Mouse (Mus musculus): ENCODE data around the gene Lpin2. TPM values are rescaled to one million over a fixed set of nuclear protein-coding genes. Genes with fewer than 3 reads are reported as not detected.

The Lpin2 gene
- 10 to 100 TPM in 1 of 2 experiments, 1 to 10 TPM in 1; 8.5 to 10.6 TPM for total RNA-seq (2021)
- long read RNA-seq, experiment 1, partial matches to known transcripts = 0 of 9 reads
- long read RNA-seq, experiment 1, other reads (novel, unspliced or antisense) = 9 of 9 reads
- long read RNA-seq, experiment 2, partial matches to known transcripts = 2 of 8 reads
- long read RNA-seq, experiment 2, other reads (novel, unspliced or antisense) = 6 of 8 reads

DNA sequence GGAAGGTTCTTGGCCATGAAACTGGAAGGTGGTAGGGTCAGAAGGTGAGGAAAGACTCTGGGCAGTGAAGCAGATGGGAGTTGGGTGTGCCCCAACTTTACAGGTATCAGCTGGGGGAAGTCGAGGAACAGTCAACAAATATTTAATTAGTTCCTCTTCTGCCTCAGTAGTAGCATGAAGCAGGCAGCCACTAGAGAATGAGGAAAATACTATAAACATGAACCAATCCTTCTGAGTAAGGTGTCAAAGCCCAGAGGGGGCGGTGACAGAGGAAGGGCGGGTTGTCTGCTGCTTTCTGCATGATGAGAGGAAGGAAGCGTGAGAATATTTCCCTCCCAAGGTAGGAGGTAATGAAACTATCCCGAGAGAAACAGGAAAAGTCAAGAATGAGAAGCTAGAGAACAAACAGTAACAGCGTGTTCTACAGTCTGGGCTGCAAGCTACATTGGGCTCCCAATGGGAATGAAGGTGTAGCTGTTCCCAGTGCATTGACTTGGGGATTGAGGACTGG is at the start of gene Lpin2:
TSS of gene Lpin2 (plus strand) at position 350 of the 511 bp plus-strand sequence.
- no peak for DNase-seq

DNA sequence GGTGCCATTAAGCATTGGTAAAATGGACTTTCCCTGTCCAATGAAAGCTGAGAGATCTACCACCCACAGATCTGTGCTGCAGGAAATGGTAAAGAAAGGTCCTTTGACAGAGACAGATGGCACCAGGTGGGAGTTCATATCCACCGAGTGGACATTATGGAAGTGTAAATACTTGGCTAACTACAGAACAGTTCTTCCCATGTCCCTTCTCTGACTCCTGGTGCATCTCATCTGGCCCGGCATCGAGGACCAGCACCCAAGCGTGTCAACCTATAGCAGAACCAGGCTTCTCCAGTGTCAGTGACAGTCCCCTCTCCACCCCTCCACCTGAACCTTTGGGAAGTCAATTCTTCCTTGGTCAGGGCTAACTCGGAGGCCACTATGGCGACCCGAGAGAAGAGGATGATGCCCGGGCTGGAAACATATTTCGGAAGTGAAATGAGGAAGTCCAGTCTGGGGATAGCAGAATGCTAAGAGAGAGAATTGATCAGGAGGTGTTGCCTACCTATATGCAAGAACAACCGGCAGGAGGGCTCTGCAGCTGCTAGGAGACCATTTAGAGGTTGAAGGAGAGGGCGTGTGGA is 49.4 kb upstream of the Lpin2 start:
- DNase-seq = no peak

- no peak for DNase-seq
Observed at GRCm38 (mm10) chr17:71134441-71134955, 47.9 kb upstream of the Lpin2 start.

DNA sequence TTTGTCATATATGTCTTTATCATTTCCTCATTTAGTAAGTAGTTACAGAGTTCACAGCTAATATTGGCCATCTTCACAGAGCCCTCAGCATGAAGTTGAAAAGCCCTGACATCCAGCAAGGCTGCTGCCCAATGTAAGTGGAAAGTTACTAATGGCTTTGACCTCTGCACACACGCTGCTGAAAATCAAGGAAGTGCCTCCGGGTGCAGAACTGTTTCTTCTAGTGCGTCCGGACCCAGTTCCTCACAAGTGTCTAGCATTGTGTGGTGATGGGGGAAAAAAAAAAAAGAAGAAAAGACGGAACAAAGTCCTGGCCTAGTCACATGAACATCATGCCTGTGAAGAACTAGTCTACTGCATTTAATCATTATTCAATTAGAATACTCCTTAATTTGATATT is 47.3 kb upstream of the Lpin2 start:
- DNase-seq = no peak

GRCm38 (mm10) chr17:71135866-71136265 is 46.5 kb upstream of the Lpin2 start:
- no peak for DNase-seq

DNA sequence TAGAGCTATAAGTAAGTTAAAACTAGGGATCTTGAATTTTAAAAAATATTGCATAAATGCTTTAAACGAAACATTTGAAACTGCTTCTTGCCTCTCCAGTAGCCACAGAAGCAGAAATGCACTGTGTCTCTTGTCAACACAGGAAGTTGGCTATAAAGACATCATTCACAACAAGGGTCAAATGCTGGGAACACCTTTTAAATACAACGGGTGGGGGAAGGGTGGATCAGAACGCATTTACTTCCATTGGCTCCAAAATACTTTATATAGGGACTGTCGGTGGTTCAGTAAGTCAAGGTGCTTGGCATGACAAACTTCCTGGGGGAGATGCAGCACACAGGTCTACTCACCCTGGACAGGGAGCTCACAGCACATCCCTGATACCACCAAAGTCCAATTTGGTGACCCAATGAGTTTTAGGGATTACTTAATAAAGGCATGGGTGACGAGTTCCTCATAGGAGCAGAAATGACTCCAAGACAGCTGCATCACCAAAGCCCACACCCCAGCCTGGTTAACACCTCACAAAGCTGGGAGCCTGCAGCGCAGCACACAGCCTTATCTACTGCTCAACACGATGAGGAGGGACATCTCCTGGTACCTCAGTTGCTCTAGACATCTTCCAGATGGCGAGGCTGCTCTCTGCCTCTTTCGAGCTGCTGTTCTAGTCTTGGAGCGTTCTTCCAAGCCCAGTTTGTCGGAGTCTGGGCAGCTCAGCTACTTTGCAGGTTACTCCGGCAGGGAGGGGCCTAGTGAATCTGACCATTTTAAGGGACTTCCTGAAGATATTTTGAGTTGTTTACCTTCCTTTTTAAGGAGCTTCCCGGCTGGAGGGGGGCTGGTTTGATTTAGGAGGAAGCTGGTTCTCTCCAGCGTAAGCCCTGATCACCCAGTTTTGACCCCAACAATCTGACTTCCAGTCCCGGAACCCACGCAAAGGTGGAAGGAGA is 45.7 kb upstream of the Lpin2 start:
- DNase-seq = no peak

- DNase-seq = no peak
Observed at GRCm38 (mm10) chr17:71137334-71137721, 45.0 kb upstream of the Lpin2 start.

DNA sequence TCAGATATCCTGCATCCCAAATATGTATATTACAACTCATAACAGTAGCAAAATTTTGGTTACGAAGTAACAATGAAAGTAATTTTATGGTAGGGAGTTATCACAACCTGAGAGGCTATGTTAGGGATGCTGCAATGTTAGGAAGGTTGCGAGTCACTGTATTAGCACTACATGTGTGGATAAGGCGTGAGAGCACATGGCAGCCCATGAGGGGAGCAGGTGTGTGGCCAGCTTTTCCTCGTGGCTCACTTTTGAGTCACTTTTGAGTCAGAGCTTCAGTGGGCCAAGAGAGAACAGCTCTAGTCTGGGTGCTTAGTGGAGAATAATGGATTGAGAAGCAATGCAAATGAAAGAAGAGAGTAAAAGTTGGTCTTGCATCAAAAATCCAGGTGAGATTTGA is 40.3 kb upstream of the Lpin2 start:
- DNase-seq = no peak

GRCm38 (mm10) chr17:71143155-71143554 is 39.2 kb upstream of the Lpin2 start:
- DNase-seq = no peak

GRCm38 (mm10) chr17:71144322-71145116 is 37.8 kb upstream of the Lpin2 start:
- no peak for DNase-seq

DNA sequence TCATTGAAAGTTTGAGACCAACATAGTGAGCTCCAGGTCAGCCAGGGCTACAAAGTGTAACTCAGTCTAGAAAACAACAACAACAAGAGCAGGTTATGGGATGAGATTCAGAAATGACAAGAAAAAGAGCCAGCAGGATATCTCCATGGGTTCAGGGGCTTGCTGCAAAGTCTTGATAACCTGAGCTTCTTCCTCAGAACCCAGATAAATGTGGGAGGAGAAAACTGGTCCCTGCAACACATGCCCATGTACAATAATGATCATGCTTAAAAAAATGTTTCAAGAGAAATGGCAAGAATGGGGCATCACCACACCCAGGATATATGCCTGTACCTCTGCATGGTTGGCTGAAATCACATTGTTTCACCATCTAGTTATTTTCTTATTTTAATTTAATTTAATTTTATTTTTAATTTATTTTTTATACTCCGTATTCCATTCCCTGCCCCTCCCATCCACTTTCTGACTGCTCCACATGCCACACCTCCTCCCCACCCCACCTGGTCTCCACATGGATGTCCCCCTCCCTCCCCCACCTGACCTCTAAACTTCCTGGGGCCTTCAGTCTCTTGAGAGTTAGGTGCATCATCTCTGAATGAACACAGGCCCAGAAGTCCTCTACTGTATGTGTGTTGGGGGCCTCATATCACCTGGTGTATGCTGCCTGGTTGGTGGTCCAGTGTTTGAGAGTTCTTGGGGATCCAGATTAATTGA is 37.0 kb upstream of the Lpin2 start:
- DNase-seq = no peak

- DNase-seq = no peak
Observed at GRCm38 (mm10) chr17:71153356-71153755, 29.0 kb upstream of the Lpin2 start.

GRCm38 (mm10) chr17:71155271-71155670 is 27.1 kb upstream of the Lpin2 start:
- no peak for DNase-seq

DNA sequence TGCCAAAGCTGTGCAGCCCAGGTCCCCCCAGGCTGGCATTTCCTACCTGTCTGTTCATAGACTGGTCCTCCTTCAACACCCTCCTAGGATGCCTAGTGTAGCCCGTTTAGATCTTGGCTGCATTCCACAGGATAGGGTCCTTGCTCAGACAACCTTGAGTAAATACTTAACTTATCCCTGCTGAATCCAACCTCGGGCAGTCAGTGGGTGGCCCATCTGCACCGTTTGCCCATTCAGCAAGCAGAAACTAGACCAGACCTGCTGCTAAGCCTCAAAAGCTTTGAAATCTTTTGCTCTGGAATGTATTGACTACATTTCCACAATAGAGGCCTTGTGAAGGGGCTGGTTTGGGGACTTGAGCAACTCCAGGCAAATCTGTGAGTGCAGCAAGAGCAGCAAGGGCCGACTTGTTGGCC is 23.2 kb upstream of the Lpin2 start:
- DNase-seq = no peak

- DNase-seq = no peak
Observed at GRCm38 (mm10) chr17:71159720-71160119, 22.6 kb upstream of the Lpin2 start.

GRCm38 (mm10) chr17:71160244-71160995 is 21.9 kb upstream of the Lpin2 start:
- no peak for DNase-seq

- DNase-seq = no peak
Observed at GRCm38 (mm10) chr17:71164991-71165390, 17.4 kb upstream of the Lpin2 start.

GRCm38 (mm10) chr17:71168205-71168815 is 14.1 kb upstream of the Lpin2 start:
- DNase-seq = no peak

DNA sequence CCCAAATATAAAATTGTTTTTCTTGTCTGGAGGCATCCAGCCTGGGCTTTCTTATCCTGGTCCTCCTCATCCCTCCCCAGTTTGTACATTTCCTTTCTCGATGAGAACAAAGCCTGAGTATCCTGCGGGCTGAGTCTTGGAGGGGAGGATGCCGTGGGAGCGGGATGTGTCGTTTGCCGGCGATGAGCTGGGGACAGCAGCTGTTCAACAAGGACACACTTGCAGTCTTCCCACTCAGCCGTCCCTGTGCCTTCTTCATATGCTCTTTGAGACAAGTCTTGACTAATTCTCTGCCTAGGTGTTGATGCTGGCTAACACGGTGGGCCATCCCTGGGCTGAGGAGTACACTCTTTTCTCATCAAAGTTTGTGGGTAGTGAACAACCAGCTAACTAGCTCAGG is 13.5 kb upstream of the Lpin2 start:
- DNase-seq = no peak

- DNase-seq = no peak
Observed at GRCm38 (mm10) chr17:71169639-71170038, 12.7 kb upstream of the Lpin2 start.

Measured in gastrocnemius, postnatal 10 days (tissue).